Mouse (Mus musculus) right cerebral cortex, postnatal 10 days (tissue): ENCODE results near the gene Celf2.
"Not testable (repeated sequence)": the region's sequence is repeated elsewhere in the genome, so short reads cannot be mapped to it uniquely, and the experiment has no call there.

Experiments
- DNase-seq, 2 experiments: peaks; one replicate each; pipeline ENCODE4 v3.0.0; 2021; ENCODE audit warnings: low spot score in 2 of 2

Gene Celf2

GRCm38 (mm10) chr2:7509463-7509862, at the start of gene Celf2:
Celf2 (minus strand) TSS chr2:7509563.
- DNase-seq = not testable (repeated sequence)

GRCm38 (mm10) chr2:7555144-7555892, 46.0 kb upstream of the Celf2 start:
- DNase-seq = no peak

DNA sequence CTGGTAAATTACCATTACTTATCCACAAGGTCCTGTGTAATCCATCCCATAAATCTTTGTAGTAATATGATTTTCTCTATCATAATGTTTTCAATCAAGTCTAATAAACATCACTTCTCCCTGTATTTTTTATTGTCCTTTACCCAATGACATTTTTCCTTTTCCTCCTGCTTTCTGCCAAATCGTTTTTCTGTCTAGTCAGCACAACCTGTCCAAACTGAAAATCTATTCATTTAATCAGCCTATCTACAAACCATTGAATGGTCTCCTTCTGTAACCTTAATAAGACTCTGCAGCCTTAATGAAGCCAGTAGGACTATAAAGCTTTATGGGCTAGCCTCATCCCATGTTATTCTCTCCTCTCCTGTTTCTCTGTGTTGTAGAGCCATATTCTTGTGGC, 45.2 kb upstream of the Celf2 start:
- no peak for DNase-seq

GRCm38 (mm10) chr2:7552887-7553286, 43.5 kb upstream of the Celf2 start:
- DNase-seq = peak in 1 of 2 experiments; percentile 24

GRCm38 (mm10) chr2:7548886-7549285, 39.5 kb upstream of the Celf2 start:
- DNase-seq = peak in 1 of 2 experiments; percentile 38

DNA sequence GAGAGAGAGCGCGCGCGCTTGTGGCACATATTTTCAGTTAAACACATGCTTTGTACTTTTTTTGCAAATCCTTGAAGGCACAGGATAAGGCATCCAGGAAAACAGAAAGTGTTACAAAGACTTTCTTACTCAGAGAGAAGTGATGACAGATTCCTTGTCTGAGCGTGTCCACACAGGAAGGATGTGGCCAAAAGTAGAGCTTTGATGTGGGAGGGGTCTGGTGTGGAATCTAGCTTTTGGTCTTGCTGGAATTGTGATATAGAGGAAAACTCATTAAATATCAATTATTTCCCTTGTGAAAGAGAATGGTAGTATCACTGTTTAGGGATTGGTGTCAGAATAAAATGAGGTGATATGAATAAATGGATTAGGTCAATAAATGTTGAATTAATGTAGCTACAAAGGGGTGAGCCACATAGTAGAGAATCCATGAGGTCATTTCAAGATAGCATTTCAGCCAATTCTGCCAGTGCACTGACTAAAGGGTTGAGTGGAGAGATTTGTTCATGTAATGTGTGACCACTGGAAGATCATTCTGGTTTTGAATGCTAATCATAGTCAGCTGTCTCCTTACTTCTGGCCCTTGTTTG, 25.3 kb upstream of the Celf2 start:
- DNase-seq = no peak

GRCm38 (mm10) chr2:7534195-7534594, 24.8 kb upstream of the Celf2 start:
- DNase-seq = no peak

DNA sequence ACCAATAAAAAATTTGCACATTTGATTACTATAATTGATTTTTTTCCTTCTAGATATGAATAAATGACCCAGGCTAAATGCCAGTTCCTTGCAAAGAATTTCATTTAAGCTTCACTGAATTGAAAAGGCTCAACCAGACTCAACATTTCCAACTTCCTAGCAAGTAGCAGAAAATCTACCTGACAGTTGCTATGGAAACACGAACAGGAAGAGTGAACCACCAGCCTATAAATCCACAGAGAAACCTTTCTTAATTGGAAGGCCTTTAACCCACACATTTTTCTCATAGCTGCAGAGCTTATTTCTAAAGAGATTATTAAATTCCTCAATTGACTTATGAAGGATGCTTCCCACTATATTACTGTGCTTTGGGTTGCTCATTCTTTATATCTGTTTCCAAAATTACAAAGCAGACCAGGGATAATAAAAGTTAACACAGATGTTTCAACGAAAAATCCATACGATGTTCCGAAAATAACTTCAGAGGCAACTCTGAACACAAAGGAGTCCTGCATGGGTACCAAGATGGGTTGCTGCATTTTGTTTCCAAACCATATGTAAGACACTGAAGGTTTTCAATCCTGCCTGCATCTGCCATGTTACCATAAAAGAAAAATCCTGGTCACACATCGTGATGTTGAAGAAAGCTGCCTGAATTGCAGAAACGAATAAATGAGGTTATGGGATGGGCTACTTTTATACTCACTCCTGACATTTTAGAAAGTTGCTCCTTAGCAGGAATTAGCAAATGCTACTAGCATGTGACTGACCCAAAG, 22.0 kb upstream of the Celf2 start:
- DNase-seq = no peak

- peak in 1 of 2 experiments; percentile 28 for DNase-seq
These were observed 21.3 kb upstream of the Celf2 start for GRCm38 (mm10) chr2:7530461-7531184.

DNA sequence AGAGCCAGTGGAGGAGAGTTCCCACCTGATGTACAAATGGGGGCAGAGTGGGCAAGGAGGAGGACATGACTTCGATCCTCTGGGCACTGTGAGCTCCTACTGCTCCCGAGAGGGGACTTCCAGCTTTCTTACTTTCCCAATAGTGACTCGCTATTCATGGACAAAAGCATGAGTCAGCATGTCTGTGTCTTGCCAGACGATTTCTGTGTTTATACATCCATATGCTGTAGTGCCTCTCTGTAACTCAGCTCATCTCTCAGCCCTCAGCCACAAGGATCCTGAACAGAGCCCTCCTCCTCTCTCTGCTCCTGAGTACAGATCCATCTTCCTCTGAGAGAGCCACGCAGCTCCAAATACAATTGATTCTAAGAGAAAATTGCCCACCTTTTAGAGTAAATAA, 20.3 kb upstream of the Celf2 start:
- peak; percentile 36 to 66 for DNase-seq

DNA sequence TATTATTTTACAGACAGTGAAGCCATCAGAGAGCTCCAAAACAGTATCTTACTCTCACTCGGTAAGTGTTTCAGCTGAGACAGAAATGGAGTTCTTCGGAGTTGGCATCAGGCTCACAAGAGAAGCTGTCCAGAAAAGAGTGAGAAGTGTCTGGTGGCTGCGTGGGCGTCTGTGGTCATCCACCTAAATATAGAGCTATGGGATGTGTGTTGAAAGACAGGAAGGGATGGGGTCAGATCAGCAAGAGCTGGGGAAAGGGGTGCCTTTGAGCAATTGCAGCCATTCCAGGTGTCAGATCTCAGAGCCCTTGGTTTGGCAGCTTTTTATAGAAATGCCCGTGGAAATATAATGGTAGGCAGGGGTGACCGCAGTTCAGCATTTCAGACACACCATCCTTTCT, 17.3 kb upstream of the Celf2 start:
- DNase-seq = peak in 1 of 2 experiments; percentile 33

GRCm38 (mm10) chr2:7519473-7519872, 10.1 kb upstream of the Celf2 start:
- DNase-seq = no peak

DNA sequence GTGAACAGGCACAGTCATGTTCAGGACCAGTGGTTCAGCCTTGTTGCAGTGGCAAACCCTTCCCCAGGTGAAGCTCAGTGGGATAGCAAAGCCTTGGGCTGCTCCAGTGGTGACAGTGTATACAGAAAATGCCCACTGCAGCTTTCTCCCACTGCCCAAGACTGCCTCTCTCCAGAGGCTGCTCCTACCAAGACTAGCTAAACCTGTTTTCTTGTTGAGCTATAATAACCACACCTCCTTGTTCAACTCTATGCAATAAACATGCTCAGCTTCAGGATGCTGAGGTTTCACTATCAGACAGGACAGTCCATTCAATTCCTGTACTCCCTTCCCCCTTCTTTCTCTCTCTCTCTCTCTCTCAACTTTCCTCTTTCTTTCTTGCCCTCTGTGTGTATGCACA, 15.9 kb downstream of the Celf2 start:
- DNase-seq = no peak

DNA sequence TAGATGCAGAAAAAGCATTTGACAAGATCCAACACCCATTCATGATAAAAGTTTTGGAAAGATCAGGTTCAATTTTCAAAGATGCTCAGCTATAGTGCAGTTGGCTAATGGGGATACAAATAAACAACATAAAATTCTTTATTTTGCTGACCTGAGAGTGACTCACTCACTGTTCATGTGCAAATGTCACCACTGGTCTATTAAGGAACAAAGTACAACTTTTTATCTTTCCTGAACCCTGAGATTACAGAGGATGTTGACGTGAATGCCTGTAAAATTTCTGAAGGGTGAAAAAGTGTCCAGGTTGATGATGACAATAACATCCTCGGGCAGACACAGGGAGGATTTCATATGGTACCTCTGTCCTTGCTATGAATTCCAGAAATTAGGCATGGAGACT, 24.4 kb downstream of the Celf2 start:
- DNase-seq = no peak

DNA sequence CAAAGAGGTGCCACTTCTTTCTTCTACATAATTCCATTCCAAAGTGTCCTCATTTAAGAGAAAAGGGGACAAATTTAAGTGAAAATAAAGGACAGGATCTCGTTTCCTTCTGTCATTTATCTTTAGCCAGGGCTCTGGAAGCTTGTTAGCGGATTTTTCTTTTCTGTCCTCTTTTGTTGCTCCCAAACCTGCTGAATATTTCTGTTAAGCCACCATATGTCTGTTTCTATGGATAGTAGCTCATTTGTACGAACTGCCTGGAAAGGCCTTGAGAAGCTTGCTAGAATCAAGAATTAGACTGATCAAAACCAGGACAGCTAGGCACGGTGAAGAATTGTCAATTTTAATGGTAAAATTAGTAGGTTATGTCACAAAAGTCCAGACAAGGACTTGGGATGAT, 27.3 kb downstream of the Celf2 start:
- DNase-seq = peak in 1 of 2 experiments; percentile 26

DNA sequence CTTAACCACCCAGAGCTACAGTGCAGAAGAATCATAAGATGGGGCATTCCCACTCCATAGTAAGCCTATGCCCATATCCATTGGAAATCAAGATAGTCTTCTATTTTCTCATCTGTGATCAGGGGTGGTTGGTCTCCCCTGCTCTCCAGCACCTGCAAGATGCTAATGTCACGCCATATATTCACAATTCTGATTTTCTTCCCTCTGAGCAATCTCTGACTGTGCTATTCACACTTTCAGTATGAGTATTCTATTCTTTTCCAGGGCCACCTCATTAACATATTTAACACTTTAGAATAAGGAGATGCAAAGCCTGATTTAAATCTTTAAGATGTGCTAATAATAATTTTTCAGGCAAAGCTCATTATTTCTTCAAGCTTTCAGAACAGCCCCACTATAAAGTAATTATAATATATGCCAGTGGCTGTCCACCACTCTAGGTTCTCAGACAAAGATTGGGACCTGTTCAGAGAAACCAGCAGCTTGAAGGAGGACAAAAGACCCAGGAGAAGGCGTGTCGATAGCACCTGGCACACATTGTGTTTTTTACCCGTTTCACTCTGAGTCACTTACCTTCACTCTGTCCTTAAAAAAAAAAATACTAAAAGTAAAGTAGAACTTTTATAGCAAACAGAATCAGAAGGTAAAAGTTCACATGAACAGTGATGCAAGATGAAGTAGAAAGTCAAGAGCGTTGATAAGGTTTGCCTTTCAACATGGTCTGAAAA, 48.9 kb downstream of the Celf2 start:
- no peak for DNase-seq

GRCm38 (mm10) chr2:7438721-7439282, 70.6 kb downstream of the Celf2 start:
- DNase-seq = peak; percentile 54 to 79

GRCm38 (mm10) chr2:7426481-7426880, 82.9 kb downstream of the Celf2 start:
- DNase-seq = peak in 1 of 2 experiments; percentile 32

- DNase-seq = peak; percentile 69 to 83
These were observed 108.8 kb downstream of the Celf2 start for GRCm38 (mm10) chr2:7400530-7400929.

- DNase-seq = peak; percentile 63 to 74
These were observed 113.4 kb downstream of the Celf2 start for GRCm38 (mm10) chr2:7395935-7396334.

GRCm38 (mm10) chr2:7395473-7395872, 113.9 kb downstream of the Celf2 start:
- peak; percentile 35 to 48 for DNase-seq
